Mouse (Mus musculus): ENCODE measurements around the gene Aldoart1. TPM values are rescaled to one million over a fixed set of nuclear protein-coding genes. Genes with fewer than 3 reads are reported as not detected.

Gene Aldoart1
- total and polyA plus RNA-seq, 3 experiments: 0.08 to 0.38 (median 0.27) TPM

DNA sequence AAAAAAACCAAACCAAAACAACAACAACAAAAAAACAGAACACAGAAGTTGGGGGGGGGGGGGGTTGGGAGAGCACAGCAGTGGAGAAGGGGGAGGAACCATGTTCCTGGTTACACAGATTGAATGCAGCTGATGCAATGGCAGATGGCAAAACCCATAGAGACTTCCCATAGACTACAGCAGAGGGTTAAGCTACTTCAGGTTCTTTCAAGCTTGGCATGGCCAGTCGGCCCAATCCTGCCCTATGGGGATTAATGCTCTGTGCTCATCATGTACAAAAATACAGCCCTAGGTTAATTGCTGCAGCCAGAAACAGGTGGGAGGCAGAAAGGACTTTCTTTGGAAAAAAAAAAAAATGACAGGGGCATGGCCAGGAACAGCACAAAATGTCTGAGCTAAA is 17.0 kb downstream of the Aldoart1 start:
- DNase-seq (ENCODE audit: low spot score) (no peak), ATAC-seq (ENCODE audit: extremely low read depth, insufficient number of reproducible peaks, low FRiP score, poor library complexity, severe bottlenecking) (no peak)
- H3K9me3 ChIP-seq (replicated peaks): no peaks in the 10 kb centered on the region
- no peaks in the 10 kb centered on the region for H3K27me3 ChIP-seq (ENCODE audit: insufficient read depth, low read length)
- no peak for TF ChIP-seq GATA1 (IDR thresholded peaks at IDR 0.05; ENCODE audit: borderline replicate concordance, low read length)
- no peak for TF ChIP-seq POLR2AphosphoS5 (IDR thresholded peaks at IDR 0.05; ENCODE audit: insufficient replicate concordance, low read depth, low read length)
- no peak for TF ChIP-seq TAL1 (conservative IDR thresholded peaks at IDR 0.05; ENCODE audit: low read depth, low read length)
- TF ChIP-seq GATA2 (IDR thresholded peaks at IDR 0.05; ENCODE audit: borderline replicate concordance, low read depth, low read length): no peak
- no peaks in the 10 kb centered on the region for H3K36me3 ChIP-seq (replicated peaks)
- no peak overlapping the region for H3K4me3 ChIP-seq (ENCODE audit: low read depth, low read length)
- H3K4me1 ChIP-seq (ENCODE audit: insufficient read depth, low read depth, low read length): no peaks in the 10 kb centered on the region

DNA sequence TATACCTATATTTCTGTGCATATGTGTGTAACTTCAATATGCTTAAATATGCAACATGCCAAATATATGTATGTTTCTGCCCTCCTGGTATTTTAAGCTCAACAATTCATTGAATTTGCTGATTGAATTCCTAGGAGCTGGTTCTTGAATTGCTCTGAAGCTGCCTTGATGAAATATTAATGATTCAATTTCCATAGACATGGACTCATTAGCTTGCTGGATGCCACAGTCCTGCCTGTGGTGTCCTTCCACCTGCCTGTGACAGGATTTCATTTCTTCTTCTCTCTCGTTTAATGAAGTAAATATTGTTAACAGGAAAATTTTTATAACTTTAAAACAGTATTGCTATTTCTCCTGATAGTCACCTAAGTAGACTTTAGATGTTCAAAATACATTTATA is 51.6 kb downstream of the Aldoart1 start:
- Histone ChIP-seq H3K9me3 (replicated peaks) (peaks cover 3% of the 10 kb centered on the region), H3K4me1 (ENCODE audit: insufficient read depth, low read depth, low read length) (no peaks in the 10 kb centered on the region), H3K36me3 (replicated peaks) (no peaks in the 10 kb centered on the region), H3K4me3 (ENCODE audit: low read depth, low read length) (no peak overlapping the region), H3K27me3 (ENCODE audit: insufficient read depth, low read length) (no peaks in the 10 kb centered on the region)
- no peak for TF ChIP-seq GATA2 (IDR thresholded peaks at IDR 0.05; ENCODE audit: borderline replicate concordance, low read depth, low read length)
- TF ChIP-seq CTCF (IDR thresholded peaks at IDR 0.05; ENCODE audit: low read depth, low read length): no peak
- no peak for TF ChIP-seq POLR2AphosphoS5 (IDR thresholded peaks at IDR 0.05; ENCODE audit: insufficient replicate concordance, low read depth, low read length)
- TF ChIP-seq TAL1 (conservative IDR thresholded peaks at IDR 0.05; ENCODE audit: low read depth, low read length): no peak
- TF ChIP-seq GATA1 (IDR thresholded peaks at IDR 0.05; ENCODE audit: borderline replicate concordance, low read length): no peak
- DNase-seq (ENCODE audit: low spot score): no peak
- ATAC-seq (ENCODE audit: extremely low read depth, insufficient number of reproducible peaks, low FRiP score, poor library complexity, severe bottlenecking): no peak

Data from G1E (cell line).